Mouse (Mus musculus) neutrophil, adult 83 days (primary cell): ENCODE data around the gene Ctu2. TPM values are rescaled to one million over a fixed set of nuclear protein-coding genes. Genes with fewer than 3 reads are reported as not detected.

Experiments
- total RNA-seq, 2 experiments: library from RNA; stranded (reverse); gene quantifications; one replicate each; pipeline ENCODE4 v1.2.4; 2023

The Ctu2 gene
- total RNA-seq = 10 to 100 TPM; 10.5 to 12.6 TPM

GRCm38 (mm10) chr8:122475580-122476320 lies at the start of gene Ctu2, which contains the start of gene Rnf166:
Gene Ctu2, plus strand, starts transcription at chr8:122476143.
Gene Rnf166, minus strand, starts transcription at chr8:122476064.

DNA sequence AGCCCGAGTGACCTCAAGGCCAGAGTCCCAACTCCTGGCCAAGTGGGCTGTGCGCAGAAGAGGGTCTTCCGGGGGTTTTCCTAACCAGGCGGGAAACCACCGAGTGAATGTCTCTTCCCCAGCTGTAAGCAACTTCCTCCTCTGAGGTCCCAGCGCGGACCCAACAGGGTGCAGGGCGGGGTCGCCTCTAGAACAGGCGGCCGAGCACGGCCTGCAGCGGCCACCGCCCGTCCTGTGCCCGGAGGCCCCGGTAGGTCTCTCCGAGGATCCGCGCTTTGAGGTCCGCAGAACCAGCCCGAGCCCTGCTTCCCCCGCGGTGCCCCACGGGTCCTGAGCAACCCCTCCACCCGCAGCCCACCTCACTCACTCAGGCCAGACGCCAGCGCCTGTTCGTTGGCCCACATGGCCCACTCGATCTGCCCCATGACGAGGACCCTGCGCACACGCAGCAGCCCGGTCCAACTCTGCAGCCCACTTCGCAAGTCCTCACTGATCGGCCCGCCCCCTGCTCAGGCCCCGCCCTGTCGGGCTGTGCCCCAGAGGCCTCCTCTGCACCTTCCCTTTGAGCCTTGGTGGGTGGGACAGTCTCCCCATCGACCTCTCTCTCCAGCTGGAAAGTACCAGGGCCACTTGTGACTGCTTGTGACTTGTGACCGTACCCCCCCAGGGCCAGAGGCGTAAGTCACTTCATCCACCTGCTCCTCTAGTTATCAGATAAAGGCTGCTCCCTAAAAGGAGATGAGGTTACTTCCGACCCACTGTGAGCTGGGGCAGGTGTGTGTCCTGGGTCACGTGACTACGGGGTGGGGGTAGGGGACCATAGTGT lies 43.3 kb upstream of the Ctu2 start, which contains the start of gene Cyba:
Cyba (minus strand) TSS at position 488 of the 826 bp plus-strand sequence.

DNA sequence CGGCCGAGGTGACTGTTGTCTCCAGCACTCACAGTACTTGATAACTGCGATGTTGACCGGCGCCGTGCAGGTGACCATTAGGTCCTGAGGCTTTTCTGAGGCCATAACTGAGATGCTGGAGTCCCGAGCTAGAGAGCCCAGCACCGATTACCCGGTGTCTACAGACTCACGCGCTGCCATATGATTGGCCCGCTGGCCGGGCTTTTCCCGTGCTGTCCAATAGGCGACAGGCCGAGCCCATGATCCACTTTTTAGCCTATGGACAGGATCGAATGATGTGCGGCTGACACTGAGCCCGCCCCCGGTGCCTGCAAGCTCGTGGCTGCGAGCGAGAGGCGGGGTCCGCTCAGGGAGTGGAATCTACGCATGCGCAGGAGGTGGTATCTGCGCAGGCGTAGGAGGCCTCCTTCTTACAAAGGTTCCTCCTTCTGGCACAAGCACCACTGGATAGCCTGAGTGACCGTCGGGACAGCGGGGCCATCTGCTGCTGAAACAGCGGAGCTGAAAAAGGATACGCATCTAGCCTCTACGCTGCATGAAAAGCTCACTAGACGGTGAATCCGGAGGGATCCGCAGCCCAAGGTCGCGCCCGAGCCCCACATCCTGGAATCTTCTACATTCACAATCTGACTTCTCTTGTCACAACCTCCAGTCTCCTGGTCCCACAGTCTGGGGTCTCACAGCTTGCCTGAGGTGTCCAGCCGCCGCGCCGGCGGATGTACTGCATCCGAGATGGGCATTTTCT lies 32.5 kb upstream of the Ctu2 start, which contains the start of gene Mvd:
Mvd (minus strand) TSS at position 161 of the 745 bp plus-strand sequence.

GRCm38 (mm10) chr8:122460524-122461472 lies 15.1 kb upstream of the Ctu2 start, which contains the start of gene Snai3:
Gene Snai3, minus strand, starts transcription at chr8:122460733.

Other genes with a start within 250 kb of the Ctu2 start
- gene Zfpm1, start 194.0 kb upstream of the Ctu2 start, total RNA-seq = 10 to 100 TPM; 27.9 to 46.5 TPM
- not detected for gene Trhr2, start 115.4 kb upstream of the Ctu2 start, total RNA-seq
- 10 to 100 TPM; 55.6 to 56.3 TPM for gene Zc3h18, start 99.5 kb upstream of the Ctu2 start, total RNA-seq
- not detected for gene Il17c, start 54.1 kb upstream of the Ctu2 start, total RNA-seq
- 100 to 1,000 TPM; 778 to 797 TPM for gene Cyba, start 43.2 kb upstream of the Ctu2 start, total RNA-seq
- 10 to 100 TPM in 1 of 2 experiments, 1 to 10 TPM in 1; 8.6 to 10.3 TPM for gene Mvd, start 32.7 kb upstream of the Ctu2 start, total RNA-seq
- gene Snai3, start 15.4 kb upstream of the Ctu2 start, total RNA-seq = not detected
- gene Rnf166, start 79 bp upstream of the Ctu2 start, total RNA-seq = 10 to 100 TPM; 46.3 to 60.3 TPM
- 10 to 100 TPM; 36.0 to 51.0 TPM for gene Piezo1, start 75.2 kb downstream of the Ctu2 start, total RNA-seq
- 10 to 100 TPM; 51.4 to 59.5 TPM for gene Cdt1, start 91.9 kb downstream of the Ctu2 start, total RNA-seq
- 100 to 1,000 TPM; 172 to 173 TPM for gene Aprt, start 100.8 kb downstream of the Ctu2 start, total RNA-seq
- 10 to 100 TPM; 72.6 to 77.7 TPM for gene Galns, start 135.3 kb downstream of the Ctu2 start, total RNA-seq
- gene Trappc2l, start 135.5 kb downstream of the Ctu2 start, total RNA-seq = 10 to 100 TPM; 37.4 to 43.3 TPM
- not detected for gene Pabpn1l, start 146.6 kb downstream of the Ctu2 start, total RNA-seq
- gene Cbfa2t3, start 223.0 kb downstream of the Ctu2 start, total RNA-seq = 10 to 100 TPM; 20.6 to 29.3 TPM